Mouse (Mus musculus) midbrain, postnatal 0 days (tissue): ENCODE data around the gene Hbb-bh2. TPM values are rescaled to one million over a fixed set of nuclear protein-coding genes. Genes with fewer than 3 reads are reported as not detected.

ENCODE experiments used
- ATAC-seq: fragments of 200-750 bp; cut with Nextera tagmentation; 2 replicates; pipeline ENCODE4 v1.8.0; 2017; ENCODE audit warnings: moderate number of reproducible peaks, mild to moderate bottlenecking, moderate TSS enrichment, moderate library complexity; ENCODE audit not compliant: low FRiP score
- DNase-seq: peaks from one replicate; pipeline ENCODE4 v3.0.0-alpha.2; 2015; ENCODE audit warnings: low spot score
- H3K27ac ChIP-seq: fragments of 300-500 bp; sonication (generic); 2 replicates; pipeline ENCODE4 v1.5.1; 2014; ENCODE audit warnings: low read depth, mild to moderate bottlenecking, low read length, mixed read lengths
- H3K27me3 ChIP-seq: fragments of 300-500 bp; sonication (generic); 2 replicates; pipeline ENCODE4 v1.6.1; 2014; ENCODE audit warnings: low read length, control low read depth, mixed read lengths; ENCODE audit not compliant: insufficient read depth
- H3K36me3 ChIP-seq: fragments of 300-500 bp; sonication (generic); 2 replicates; pipeline ENCODE4 v1.6.1; 2014; ENCODE audit warnings: low read length, control low read depth, mixed read lengths; ENCODE audit not compliant: insufficient read depth
- H3K4me1 ChIP-seq: fragments of 300-500 bp; sonication (generic); 2 replicates; pipeline ENCODE4 v1.6.1; 2014; ENCODE audit warnings: mild to moderate bottlenecking, control low read depth, antibody characterized with exemption, low read length, mixed read lengths; ENCODE audit not compliant: insufficient read depth
- H3K4me2 ChIP-seq: fragments of 300-500 bp; sonication (generic); 2 replicates; pipeline ENCODE4 v1.6.1; 2014; ENCODE audit warnings: low read depth, mild to moderate bottlenecking, low read length, mixed read lengths; ENCODE audit not compliant: poor library complexity, severe bottlenecking
- H3K4me3 ChIP-seq: fragments of 300-500 bp; sonication (generic); 2 replicates; pipeline ENCODE4 v1.5.1; 2014; ENCODE audit warnings: low read depth, mild to moderate bottlenecking, low read length, moderate library complexity
- H3K9ac ChIP-seq: fragments of 300-500 bp; sonication (generic); replicated peaks from 2 replicates; pipeline ENCODE4 v1.6.1; 2014; ENCODE audit warnings: mild to moderate bottlenecking, low read length, moderate library complexity, mixed read lengths; ENCODE audit not compliant: poor library complexity, severe bottlenecking
- H3K9me3 ChIP-seq: fragments of 300-500 bp; sonication (generic); 2 replicates; pipeline ENCODE4 v1.6.1; 2016; ENCODE audit warnings: low read length, control low read depth
- CTCF ChIP-seq: IDR thresholded peaks from 2 replicates; pipeline ENCODE4 v1.5.1; 2016; ENCODE audit warnings: antibody characterized with exemption, mild to moderate bottlenecking
- WGBS: fragments of 180-500 bp; shearing (Covaris S2); extraction: QIAGEN DNeasy Blood & Tissue Kit; methylation state at CpG from one replicate; pipeline ENCODE4 v1.1.7; 2014; 5-methylcytosine and 5-hydroxymethylcytosine counted together
- polyA plus RNA-seq: library from polyadenylated mRNA; unstranded; fragments of >200 nt; fragmentation: Nextera tagmentation; extraction: Ambion mirVana; gene quantifications from 2 replicates; pipeline ENCODE4 v1.2.1, GENCODE M21; 2015
- total RNA-seq: library from RNA; depleted of rRNA; stranded (reverse); fragments of >200 nt; gene quantifications from 2 replicates; pipeline ENCODE4 v1.2.3, GENCODE M21; 2014

Hbb-bh2 gene
- total and polyA plus RNA-seq, 2 experiments from 2014 or later = not detected

DNA sequence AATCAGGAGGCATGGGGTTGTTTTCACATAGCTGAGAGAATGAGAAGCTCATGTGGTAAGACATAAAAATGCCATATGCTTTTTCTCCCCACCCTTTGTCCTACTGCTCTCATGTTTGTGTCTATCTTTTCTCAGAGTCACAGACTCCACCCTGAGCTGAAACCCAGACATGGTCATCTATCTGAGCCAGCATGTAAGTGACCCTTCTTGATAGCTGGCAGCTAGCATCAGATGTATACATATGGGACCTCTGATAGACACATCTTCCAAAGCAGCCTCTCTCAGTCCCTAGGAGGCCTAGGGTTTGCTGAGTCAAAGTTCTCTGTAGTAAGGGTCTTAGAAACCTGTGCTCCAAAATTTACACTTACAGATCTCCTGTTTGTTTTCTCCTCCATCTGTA, 25.4 kb upstream of the Hbb-bh2 start:
- no peak for TF ChIP-seq CTCF
- ATAC-seq (no peak), DNase-seq (no peak)
- Histone ChIP-seq H3K36me3 (no peaks in the 10 kb centered on the region), H3K4me2 (no peak overlapping the region), H3K4me1 (no peaks in the 10 kb centered on the region), H3K4me3 (no peak overlapping the region), H3K9me3 (no peaks in the 10 kb centered on the region), H3K27ac (no peak overlapping the region), H3K27me3 (no peaks in the 10 kb centered on the region), H3K9ac (no peak overlapping the region)

GRCm38 (mm10) chr7:103861531-103861930, 21.2 kb upstream of the Hbb-bh2 start:
- no peak overlapping the region for H3K9ac ChIP-seq
- no peaks in the 10 kb centered on the region for H3K27me3 ChIP-seq
- TF ChIP-seq CTCF = no peak
- H3K9me3 ChIP-seq = no peaks in the 10 kb centered on the region
- no peaks in the 10 kb centered on the region for H3K4me1 ChIP-seq
- H3K36me3 ChIP-seq = no peaks in the 10 kb centered on the region
- no peak for DNase-seq
- H3K4me3 ChIP-seq = no peak overlapping the region
- 82% methylated on average over 3 of the region's 3 CpGs for WGBS
- H3K4me2 ChIP-seq = no peak overlapping the region
- no peak for ATAC-seq
- no peak overlapping the region for H3K27ac ChIP-seq

GRCm38 (mm10) chr7:103860855-103861254, 20.5 kb upstream of the Hbb-bh2 start:
- Histone ChIP-seq H3K27me3 (no peaks in the 10 kb centered on the region), H3K9me3 (no peaks in the 10 kb centered on the region), H3K9ac (no peak overlapping the region), H3K36me3 (no peaks in the 10 kb centered on the region), H3K4me1 (no peaks in the 10 kb centered on the region), H3K4me3 (no peak overlapping the region), H3K4me2 (no peak overlapping the region), H3K27ac (no peak overlapping the region)
- ATAC-seq (no peak; the same call in 1 of the 2 replicates), DNase-seq (no peak)
- 69% methylated on average over 1 of the region's 1 CpGs for WGBS
- no peak for TF ChIP-seq CTCF

DNA sequence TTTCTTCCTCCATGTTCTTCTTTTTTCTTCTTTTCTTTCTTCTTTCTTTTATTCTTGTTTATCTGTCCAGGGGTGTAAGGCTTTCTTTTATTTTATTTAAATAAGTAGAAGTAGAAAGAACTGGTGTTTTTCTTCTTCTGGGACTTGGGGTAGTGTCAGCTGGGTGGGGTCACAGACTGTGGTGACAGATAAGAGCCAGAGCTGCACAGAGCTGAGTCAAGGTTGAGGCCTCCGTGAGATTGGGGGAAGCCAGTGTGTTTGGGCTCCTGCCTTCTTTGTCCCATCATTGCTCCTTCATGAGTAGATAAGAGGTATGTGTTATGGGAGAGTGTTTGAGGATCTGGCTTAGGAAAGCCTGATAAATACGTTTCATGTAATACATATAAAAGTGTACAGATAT, 18.8 kb upstream of the Hbb-bh2 start:
- Histone ChIP-seq H3K4me1 (no peaks in the 10 kb centered on the region), H3K9ac (no peak overlapping the region), H3K27me3 (no peaks in the 10 kb centered on the region), H3K27ac (no peak overlapping the region), H3K9me3 (no peaks in the 10 kb centered on the region), H3K4me3 (no peak overlapping the region), H3K4me2 (no peak overlapping the region), H3K36me3 (no peaks in the 10 kb centered on the region)
- ATAC-seq (no peak), DNase-seq (no peak)
- WGBS = 68% methylated on average over 2 of the region's 2 CpGs
- no peak for TF ChIP-seq CTCF

DNA sequence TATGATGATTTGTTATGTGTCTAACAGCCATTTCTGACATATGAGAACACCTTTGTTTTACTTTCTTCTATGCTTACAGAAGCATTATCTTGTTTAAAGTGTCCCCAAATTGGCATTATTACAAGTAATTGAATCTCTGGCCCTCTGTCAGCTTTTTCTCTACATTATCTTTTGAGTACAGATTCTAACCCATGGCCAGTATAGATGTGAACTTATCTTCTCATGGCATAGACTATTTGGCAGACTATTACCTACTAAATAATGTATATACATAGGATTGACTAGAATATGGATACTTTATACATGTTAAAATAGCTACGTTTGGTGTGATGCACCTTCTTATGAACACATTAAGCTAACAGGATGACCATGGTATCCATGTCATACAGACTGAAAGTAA, 14.3 kb upstream of the Hbb-bh2 start:
- H3K9me3 ChIP-seq = no peaks in the 10 kb centered on the region
- no peak overlapping the region for H3K27ac ChIP-seq
- H3K9ac ChIP-seq = no peak overlapping the region
- no peak overlapping the region for H3K4me2 ChIP-seq
- no peaks in the 10 kb centered on the region for H3K4me1 ChIP-seq
- DNase-seq (no peak), ATAC-seq (no peak)
- H3K36me3 ChIP-seq = no peaks in the 10 kb centered on the region
- 82% methylated on average over 1 of the region's 1 CpGs for WGBS
- H3K27me3 ChIP-seq = no peaks in the 10 kb centered on the region
- H3K4me3 ChIP-seq = no peak overlapping the region
- TF ChIP-seq CTCF = no peak

- H3K4me3 ChIP-seq = no peak within 1 kb of the TSS
- no peak for TF ChIP-seq CTCF
- H3K4me2 ChIP-seq = no peak within 1 kb of the TSS
- no peak for ATAC-seq
- H3K9ac ChIP-seq = no peak within 1 kb of the TSS
- H3K4me1 ChIP-seq = no peaks in the 10 kb centered on the region
- H3K9me3 ChIP-seq = no peaks in the 10 kb centered on the region
- 72% methylated on average over 2 of the region's 2 CpGs for WGBS
- H3K27me3 ChIP-seq = no peaks in the 10 kb centered on the region
- H3K36me3 ChIP-seq = no peaks in the 10 kb centered on the region
- DNase-seq = no peak
- no peak within 1 kb of the TSS for H3K27ac ChIP-seq
Measured at GRCm38 (mm10) chr7:103853090-103853489, 12.8 kb upstream of the Hbb-bh2 start, which contains the start of gene Hbb-y. Hbb-y (minus strand) TSS chr7:103853216.
